Mouse (Mus musculus): ENCODE measurements at regions not wholly inside any gene's neighbourhood (a gene's known extent, or its start where the extent isn't known, plus 50 kb on each side); places are given as distances from the start of the nearest gene placed in this dataset.
A peak's percentile ranks its signal among the peaks of the same experiment; 100 is the strongest.

GRCm38 (mm10) chr13:6260321-6260865, 287.6 kb upstream of the Pitrm1 start:
- no peak for DNase-seq

- no peak for DNase-seq
These were observed 286.5 kb upstream of the Pitrm1 start for GRCm38 (mm10) chr13:6261458-6261857.

GRCm38 (mm10) chr13:6270546-6270945, 277.4 kb upstream of the Pitrm1 start:
- no peak for DNase-seq

GRCm38 (mm10) chr13:6272932-6273331, 275.0 kb upstream of the Pitrm1 start:
- no peak for DNase-seq

- no peak for DNase-seq
These were observed 267.9 kb upstream of the Pitrm1 start for GRCm38 (mm10) chr13:6280073-6280472.

- DNase-seq: no peak
These were observed 259.8 kb upstream of the Pitrm1 start for GRCm38 (mm10) chr13:6288109-6288508.

GRCm38 (mm10) chr13:6292098-6292497, 255.9 kb upstream of the Pitrm1 start:
- DNase-seq: no peak

GRCm38 (mm10) chr13:6305718-6306117, 242.2 kb upstream of the Pitrm1 start:
- DNase-seq: no peak

- DNase-seq: no peak
These were observed 241.3 kb upstream of the Pitrm1 start for GRCm38 (mm10) chr13:6306616-6306988.

GRCm38 (mm10) chr13:6306989-6307917, 240.7 kb upstream of the Pitrm1 start:
- peak; percentile 6 for DNase-seq

GRCm38 (mm10) chr13:6316201-6316600, 231.7 kb upstream of the Pitrm1 start:
- DNase-seq: no peak

GRCm38 (mm10) chr13:6323948-6324347, 224.0 kb upstream of the Pitrm1 start:
- DNase-seq: no peak

- DNase-seq: no peak
These were observed 217.5 kb upstream of the Pitrm1 start for GRCm38 (mm10) chr13:6330320-6330950.

GRCm38 (mm10) chr13:6340157-6340556, 207.8 kb upstream of the Pitrm1 start:
- DNase-seq: no peak

- DNase-seq: peak; percentile 23
These were observed 206.7 kb upstream of the Pitrm1 start for GRCm38 (mm10) chr13:6341102-6341737.

- no peak for DNase-seq
These were observed 182.8 kb upstream of the Pitrm1 start for GRCm38 (mm10) chr13:6365169-6365568.

GRCm38 (mm10) chr13:6367661-6368060, 180.3 kb upstream of the Pitrm1 start:
- DNase-seq: no peak

- DNase-seq: no peak
These were observed 173.3 kb upstream of the Pitrm1 start for GRCm38 (mm10) chr13:6374570-6375173.

GRCm38 (mm10) chr13:6377919-6378318, 170.0 kb upstream of the Pitrm1 start:
- DNase-seq: no peak

GRCm38 (mm10) chr13:6395562-6396223, 152.3 kb upstream of the Pitrm1 start:
- DNase-seq: no peak

GRCm38 (mm10) chr13:6397648-6398047, 150.3 kb upstream of the Pitrm1 start:
- DNase-seq: no peak

- no peak for DNase-seq
These were observed 116.1 kb upstream of the Pitrm1 start for GRCm38 (mm10) chr13:6431821-6432220.

Data from right cerebral cortex, postnatal 14 days (tissue).